Mouse (Mus musculus): ENCODE data around the gene St6galnac1. TPM values are rescaled to one million over a fixed set of nuclear protein-coding genes. Genes with fewer than 3 reads are reported as not detected.
"Not testable (repeated sequence)": the region's sequence is repeated elsewhere in the genome, so short reads cannot be mapped to it uniquely, and the experiment has no call there.

Gene St6galnac1
- 0.30 and 0.34 TPM in 2 replicates for polyA plus RNA-seq (2012; rRNA removed)

DNA sequence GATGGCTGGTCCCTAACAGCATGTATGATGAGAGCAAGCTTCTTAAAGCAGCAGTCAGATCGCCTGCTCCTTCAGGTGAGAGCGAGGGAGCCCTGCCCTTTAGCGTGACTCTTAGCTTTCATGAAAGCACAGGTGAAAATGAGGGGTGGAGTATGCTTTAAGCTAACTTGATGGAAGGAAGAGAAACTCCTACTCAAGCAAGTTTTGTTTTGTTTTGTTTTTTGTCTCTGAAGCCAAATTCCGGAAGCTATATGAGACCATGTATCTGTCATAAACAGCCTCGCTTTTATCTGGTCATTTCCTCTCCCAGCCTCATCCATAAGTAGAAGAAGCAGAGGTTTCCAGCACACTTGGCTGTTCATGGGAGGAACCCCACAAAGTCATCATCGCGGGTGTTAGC is at the start of gene St6galnac1:
Gene St6galnac1 (minus strand): TSS at position 101 of the 400 bp plus-strand sequence.
- 94% methylated on average over 7 of the region's 7 CpGs for WGBS
- H3K4me1 ChIP-seq (replicated peaks; ENCODE audit: control insufficient read depth, insufficient read depth, low read length): no peaks in the 10 kb centered on the region; the same call in 1 of the 2 replicates
- TF ChIP-seq CTCF (IDR thresholded peaks at IDR 0.05; ENCODE audit: borderline replicate concordance, control insufficient read depth, extremely low read depth, insufficient read depth, low read length, poor library complexity): no peak
- TF ChIP-seq POLR2A (IDR thresholded peaks at IDR 0.05; ENCODE audit: control insufficient read depth, extremely low read depth, insufficient read depth, low read length, poor library complexity): no peak
- H3K27ac ChIP-seq (ENCODE audit: control insufficient read depth, insufficient read depth, low read length): no peak within 1 kb of the TSS
- DNase-seq: no peak
- no peak within 1 kb of the TSS for H3K4me3 ChIP-seq (ENCODE audit: control insufficient read depth, insufficient read depth, low read length)
- H3K27me3 ChIP-seq (ENCODE audit: control insufficient read depth, insufficient read depth, low read length): no peaks in the 10 kb centered on the region
- no peaks in the 10 kb centered on the region for H3K36me3 ChIP-seq (ENCODE audit: control insufficient read depth, insufficient read depth, low read length)

DNA sequence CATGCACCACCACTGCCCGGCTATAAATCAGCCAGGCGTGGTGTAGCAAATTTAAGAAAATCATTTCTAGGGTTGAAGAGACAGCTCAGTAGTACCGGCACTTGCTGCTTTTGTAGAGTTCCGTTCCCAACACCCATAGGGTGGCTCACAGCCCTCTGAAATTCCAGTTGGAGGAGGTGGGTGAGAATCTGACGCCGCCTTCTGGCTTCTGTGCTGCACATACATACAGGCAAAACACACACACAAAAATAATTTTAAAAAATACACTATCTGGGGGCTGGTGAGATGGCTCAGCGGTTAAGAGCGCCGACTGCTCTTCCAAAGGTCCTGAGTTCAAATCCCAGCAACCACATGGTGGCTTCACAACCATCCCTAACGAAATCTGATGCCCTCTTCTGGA is 48.6 kb upstream of the St6galnac1 start:
- not testable (repeated sequence) for H3K36me3 ChIP-seq (ENCODE audit: control insufficient read depth, insufficient read depth, low read length); H3K4me3 ChIP-seq (ENCODE audit: control insufficient read depth, insufficient read depth, low read length); H3K27me3 ChIP-seq (ENCODE audit: control insufficient read depth, insufficient read depth, low read length); H3K27ac ChIP-seq (ENCODE audit: control insufficient read depth, insufficient read depth, low read length); DNase-seq
- 98% methylated on average over 10 of the region's 10 CpGs for WGBS
- H3K4me1 ChIP-seq (replicated peaks; ENCODE audit: control insufficient read depth, insufficient read depth, low read length): peaks cover 30% of the 10 kb centered on the region

DNA sequence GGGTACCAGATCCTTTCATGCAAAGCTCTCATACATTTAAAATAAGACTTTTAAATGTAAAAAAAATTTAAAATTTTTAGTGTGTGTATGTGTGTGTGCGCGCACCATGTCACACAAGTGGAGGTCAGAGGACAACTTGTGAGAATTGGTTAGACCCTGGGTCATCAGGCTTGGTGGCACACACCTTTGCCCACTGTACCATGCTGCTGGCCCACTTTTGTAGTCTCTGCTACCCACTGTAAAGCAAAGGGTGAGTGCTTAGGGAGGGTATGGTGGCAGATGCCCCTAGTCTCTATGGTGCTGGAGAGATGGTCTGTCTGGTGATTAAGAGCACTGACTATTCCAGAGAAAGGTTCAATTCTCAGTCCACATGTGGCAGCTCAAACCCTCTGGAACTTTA is 47.9 kb upstream of the St6galnac1 start:
- H3K4me3 ChIP-seq (ENCODE audit: control insufficient read depth, insufficient read depth, low read length): no peak overlapping the region
- peaks cover 25% of the 10 kb centered on the region for H3K4me1 ChIP-seq (replicated peaks; ENCODE audit: control insufficient read depth, insufficient read depth, low read length)
- no peaks in the 10 kb centered on the region for H3K36me3 ChIP-seq (ENCODE audit: control insufficient read depth, insufficient read depth, low read length)
- WGBS: 99% methylated on average over 2 of the region's 2 CpGs
- H3K27me3 ChIP-seq (ENCODE audit: control insufficient read depth, insufficient read depth, low read length): no peaks in the 10 kb centered on the region
- TF ChIP-seq POLR2A (IDR thresholded peaks at IDR 0.05; ENCODE audit: control insufficient read depth, extremely low read depth, insufficient read depth, low read length, poor library complexity): no peak
- no peak for TF ChIP-seq CTCF (IDR thresholded peaks at IDR 0.05; ENCODE audit: borderline replicate concordance, control insufficient read depth, extremely low read depth, insufficient read depth, low read length, poor library complexity)
- no peak for DNase-seq
- no peak overlapping the region for H3K27ac ChIP-seq (ENCODE audit: control insufficient read depth, insufficient read depth, low read length)

DNA sequence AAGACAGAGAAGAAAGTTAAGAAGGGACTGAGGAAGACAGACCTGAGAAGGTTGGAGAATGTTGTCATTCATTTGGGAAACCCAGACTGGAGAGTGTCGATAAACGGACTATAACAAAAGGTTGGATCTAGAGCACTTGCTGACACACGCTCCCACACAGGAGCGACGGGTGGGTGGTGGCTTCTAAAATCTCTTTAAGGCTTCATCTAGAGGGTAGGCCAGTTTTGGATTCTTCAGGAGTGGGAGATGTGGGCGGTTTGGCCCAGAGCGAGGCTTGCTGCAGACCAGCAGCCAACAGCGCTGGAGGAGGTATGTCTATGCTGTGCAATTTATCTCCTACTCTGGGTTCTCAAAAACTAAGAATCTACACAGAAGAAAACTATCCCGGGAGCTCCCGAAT is 47.3 kb upstream of the St6galnac1 start:
- no peak overlapping the region for H3K4me3 ChIP-seq (ENCODE audit: control insufficient read depth, insufficient read depth, low read length)
- no peaks in the 10 kb centered on the region for H3K27me3 ChIP-seq (ENCODE audit: control insufficient read depth, insufficient read depth, low read length)
- no peak for DNase-seq
- H3K4me1 ChIP-seq (replicated peaks; ENCODE audit: control insufficient read depth, insufficient read depth, low read length): peaks cover 18% of the 10 kb centered on the region
- WGBS: 98% methylated on average over 10 of the region's 10 CpGs
- H3K36me3 ChIP-seq (ENCODE audit: control insufficient read depth, insufficient read depth, low read length): no peaks in the 10 kb centered on the region
- TF ChIP-seq CTCF (IDR thresholded peaks at IDR 0.05; ENCODE audit: borderline replicate concordance, control insufficient read depth, extremely low read depth, insufficient read depth, low read length, poor library complexity) (no peak), POLR2A (IDR thresholded peaks at IDR 0.05; ENCODE audit: control insufficient read depth, extremely low read depth, insufficient read depth, low read length, poor library complexity) (no peak)
- no peak overlapping the region for H3K27ac ChIP-seq (ENCODE audit: control insufficient read depth, insufficient read depth, low read length)

DNA sequence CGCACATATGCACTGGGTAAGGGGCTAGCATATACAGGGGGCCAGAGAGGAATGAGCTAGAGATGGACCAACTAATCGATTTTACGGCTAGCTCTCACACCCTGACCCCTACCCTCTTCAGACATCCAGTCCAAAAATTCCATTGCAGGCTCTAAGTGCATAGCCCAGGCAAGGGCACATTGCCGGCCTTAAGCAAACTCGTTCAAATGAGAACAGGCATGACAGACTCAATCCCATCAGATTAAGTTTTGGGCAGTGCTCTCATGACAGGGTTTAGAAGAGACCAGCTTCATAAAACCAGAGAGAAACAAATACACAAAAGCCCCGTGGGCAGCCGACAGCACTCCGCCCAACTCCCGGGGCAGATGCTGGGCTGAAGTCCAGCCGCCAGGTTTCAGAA is 46.9 kb upstream of the St6galnac1 start:
- no peak for DNase-seq
- Histone ChIP-seq H3K27me3 (ENCODE audit: control insufficient read depth, insufficient read depth, low read length) (no peaks in the 10 kb centered on the region), H3K4me1 (replicated peaks; ENCODE audit: control insufficient read depth, insufficient read depth, low read length) (peaks cover 16% of the 10 kb centered on the region), H3K36me3 (ENCODE audit: control insufficient read depth, insufficient read depth, low read length) (no peaks in the 10 kb centered on the region), H3K27ac (ENCODE audit: control insufficient read depth, insufficient read depth, low read length) (no peak overlapping the region), H3K4me3 (ENCODE audit: control insufficient read depth, insufficient read depth, low read length) (no peak overlapping the region)
- WGBS: 94% methylated on average over 10 of the region's 10 CpGs
- TF ChIP-seq POLR2A (IDR thresholded peaks at IDR 0.05; ENCODE audit: control insufficient read depth, extremely low read depth, insufficient read depth, low read length, poor library complexity) (no peak), CTCF (IDR thresholded peaks at IDR 0.05; ENCODE audit: borderline replicate concordance, control insufficient read depth, extremely low read depth, insufficient read depth, low read length, poor library complexity) (no peak)

DNA sequence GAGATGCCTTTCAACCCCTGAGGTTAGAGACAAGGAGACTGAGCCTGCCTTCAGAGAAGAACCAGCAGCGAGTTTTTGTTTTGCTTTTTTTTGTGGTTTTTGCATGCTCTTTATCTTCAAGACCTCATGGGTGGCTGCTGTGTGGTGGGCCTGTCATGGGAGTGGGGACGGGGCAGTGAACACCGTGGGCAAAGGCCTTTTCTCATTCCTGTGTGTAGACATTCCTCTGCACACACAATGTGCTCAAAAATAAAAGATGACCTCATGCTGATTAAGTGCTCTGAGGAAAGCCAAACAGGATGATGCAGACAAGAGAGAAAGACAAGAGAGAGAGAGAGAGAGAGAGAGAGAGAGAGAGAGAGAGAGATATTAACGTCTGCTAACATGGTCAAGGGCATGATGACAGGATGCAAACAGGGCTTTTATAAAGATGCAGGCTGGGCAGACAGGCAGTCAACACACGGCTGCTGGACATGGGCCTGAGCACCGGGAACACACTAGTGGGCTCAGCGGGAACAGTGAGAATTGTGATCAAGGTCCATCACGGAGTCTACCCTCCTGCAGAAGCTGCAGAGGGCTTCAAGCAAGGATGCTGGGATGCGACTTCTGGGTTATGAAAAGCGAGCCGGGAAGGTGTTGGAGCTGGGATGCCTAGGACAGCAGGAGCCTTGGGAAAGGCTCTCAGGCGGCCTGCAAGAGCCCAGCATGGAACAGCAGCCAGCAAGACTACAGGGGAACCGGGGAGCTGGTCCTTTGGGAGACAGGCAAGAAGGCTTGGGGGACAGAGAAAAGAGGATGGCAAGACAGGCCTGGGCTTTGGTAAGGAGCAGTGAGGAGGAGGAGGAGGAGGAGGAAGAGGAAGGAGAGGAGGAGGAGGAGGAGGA is 46.0 kb upstream of the St6galnac1 start:
- no peaks in the 10 kb centered on the region for H3K27me3 ChIP-seq (ENCODE audit: control insufficient read depth, insufficient read depth, low read length)
- H3K4me3 ChIP-seq (ENCODE audit: control insufficient read depth, insufficient read depth, low read length): no peak overlapping the region
- H3K36me3 ChIP-seq (ENCODE audit: control insufficient read depth, insufficient read depth, low read length): no peaks in the 10 kb centered on the region
- no peak for DNase-seq
- H3K4me1 ChIP-seq (replicated peaks; ENCODE audit: control insufficient read depth, insufficient read depth, low read length): peaks cover 16% of the 10 kb centered on the region
- WGBS: 73% methylated on average over 13 of the region's 13 CpGs
- TF ChIP-seq POLR2A (IDR thresholded peaks at IDR 0.05; ENCODE audit: control insufficient read depth, extremely low read depth, insufficient read depth, low read length, poor library complexity) (no peak), CTCF (IDR thresholded peaks at IDR 0.05; ENCODE audit: borderline replicate concordance, control insufficient read depth, extremely low read depth, insufficient read depth, low read length, poor library complexity) (no peak)
- no peak overlapping the region for H3K27ac ChIP-seq (ENCODE audit: control insufficient read depth, insufficient read depth, low read length)

Data from thymus, adult 2 months (tissue).